Mouse (Mus musculus) naive thymus-derived CD4-positive, alpha-beta T cell, adult 5 months (primary cell): ENCODE data around the gene Med19. TPM values are rescaled to one million over a fixed set of nuclear protein-coding genes. Genes with fewer than 3 reads are reported as not detected.

ENCODE experiments used
- polyA plus RNA-seq: library from polyadenylated mRNA; unstranded; fragments of 100-300 nt; shearing (Covaris generic); gene quantifications from one replicate; pipeline ENCODE4 v1.2.1, GENCODE M21; 2017

The Med19 gene
- polyA plus RNA-seq, result 16.4 TPM

GRCm38 (mm10) chr2:84677968-84678880 is at the start of gene Med19, which contains the start of gene Gm28635:
Med19 (plus strand) TSS chr2:84678402.
Gm28635 (minus strand) TSS chr2:84678041.

DNA sequence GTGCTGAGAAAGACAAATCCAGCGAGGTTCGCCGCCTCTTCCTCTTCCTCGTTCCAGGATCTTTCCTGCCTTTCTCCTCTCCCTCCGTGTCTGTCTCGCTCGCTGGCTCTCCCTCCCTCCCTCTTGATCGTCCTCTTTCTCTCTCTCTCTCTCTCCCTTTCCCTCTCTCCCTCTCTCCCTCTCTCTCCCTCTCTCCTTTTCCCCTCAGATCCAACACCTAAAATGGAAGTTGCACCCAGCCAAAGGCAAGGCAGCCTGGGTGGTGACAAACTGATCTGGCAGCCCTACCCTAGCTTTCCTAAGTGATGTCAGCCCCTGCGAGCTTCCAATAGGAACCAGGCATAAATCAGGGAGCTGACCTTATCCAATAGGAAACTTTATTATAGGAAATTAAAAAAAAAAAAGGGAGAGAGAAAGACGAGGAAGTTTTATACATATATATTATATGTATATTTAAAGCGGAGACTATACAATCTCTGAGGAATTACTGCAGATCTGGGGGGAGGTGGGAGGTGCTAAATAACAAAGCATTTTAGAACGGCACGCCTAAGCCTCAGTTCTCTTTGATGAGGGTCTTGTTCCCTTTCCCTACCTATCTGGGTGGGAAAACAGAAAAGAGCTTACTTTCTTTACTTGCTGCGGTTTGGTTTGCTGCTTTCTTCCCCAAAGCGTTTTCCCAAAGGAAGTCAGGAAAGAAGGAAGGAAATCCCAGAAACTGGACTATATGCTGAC is 27.6 kb upstream of the Med19 start, which contains the start of gene Ctnnd1:
Gene Ctnnd1 (minus strand): TSS at position 302 of the 732 bp plus-strand sequence.

DNA sequence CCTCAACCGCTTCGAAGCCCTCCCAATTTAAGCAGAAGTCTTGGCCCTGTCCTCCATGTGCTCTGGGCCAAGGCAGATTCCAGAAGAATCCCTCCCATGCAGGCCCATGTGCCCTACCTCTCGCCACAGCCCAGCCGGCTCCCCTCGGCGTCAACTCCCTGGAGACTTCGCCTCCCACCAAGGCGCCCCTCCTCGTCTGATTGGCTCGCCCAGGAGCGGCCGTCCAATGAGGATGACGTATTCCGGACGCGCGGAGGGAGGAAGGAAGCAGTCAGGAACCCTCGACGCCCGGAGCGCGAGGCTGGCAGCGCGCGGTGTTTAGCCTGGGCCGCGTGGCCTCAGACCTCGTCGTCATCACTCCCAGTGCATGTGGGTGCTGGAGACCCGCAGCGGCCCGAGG is 19.4 kb upstream of the Med19 start, which contains the start of gene Btbd18:
Gene Btbd18 (plus strand): TSS at position 274 of the 400 bp plus-strand sequence.

DNA sequence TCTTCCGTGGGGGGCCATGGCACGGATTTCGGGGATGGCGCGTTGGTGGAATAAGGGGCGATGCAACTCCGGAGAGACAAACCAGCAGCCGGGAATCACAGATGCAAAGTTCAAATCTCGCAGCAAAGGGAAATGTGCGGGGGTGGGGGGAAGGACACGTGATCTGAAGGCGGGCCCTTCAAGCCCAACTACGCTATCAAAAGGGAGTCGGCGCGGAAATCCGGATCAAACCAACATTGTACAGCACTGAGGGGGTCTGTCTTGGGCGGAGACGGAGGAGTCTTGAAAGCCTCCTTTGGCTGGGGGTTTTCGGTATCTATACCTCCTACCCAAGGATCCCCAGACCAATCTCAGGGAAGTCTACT is 7.7 kb upstream of the Med19 start, which contains the start of gene Selenoh:
Gene Selenoh (minus strand): TSS at position 202 of the 365 bp plus-strand sequence.

GRCm38 (mm10) chr2:84679016-84679415 is 814 bp downstream of the Med19 start, which contains the start of gene Tmx2:
Tmx2 (minus strand) TSS chr2:84679140.

DNA sequence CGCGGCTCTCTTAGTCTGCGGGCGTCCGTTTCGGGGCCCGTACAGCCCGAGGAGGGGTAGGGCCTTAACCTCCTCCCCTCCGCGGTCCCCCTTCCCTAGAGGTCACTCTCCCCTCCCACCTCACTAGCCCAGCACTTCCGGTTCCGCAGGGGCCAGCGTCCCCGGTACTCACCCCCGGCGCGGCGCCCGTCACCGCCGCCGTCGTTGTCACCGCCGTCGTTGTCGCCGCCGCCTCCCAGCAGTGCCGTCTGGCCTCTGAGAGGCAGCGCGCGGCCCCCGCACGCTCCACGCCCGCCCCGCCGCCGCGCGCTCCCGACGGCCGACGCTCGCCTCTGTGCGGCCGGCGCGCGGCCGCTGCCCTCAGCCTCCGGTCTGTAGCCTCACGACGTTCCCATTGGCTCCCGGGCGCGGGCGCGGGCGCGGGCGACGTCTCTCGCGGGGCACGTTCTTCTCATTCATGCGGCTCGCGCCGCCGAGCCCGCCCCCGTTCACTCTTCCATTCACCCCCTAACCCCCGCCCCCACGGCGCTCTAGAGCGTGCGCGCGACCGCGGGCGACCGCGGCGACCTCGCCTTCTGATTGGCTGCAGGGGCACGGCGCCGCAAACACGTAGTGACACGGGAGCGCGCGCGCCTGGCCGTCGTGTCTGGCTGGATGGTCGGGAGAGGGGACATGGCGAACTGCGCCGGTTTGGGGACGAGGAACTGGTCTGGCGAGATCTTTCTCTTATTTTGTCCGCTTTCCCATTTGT is 36.8 kb downstream of the Med19 start, which contains the start of gene Zdhhc5:
Gene Zdhhc5 (minus strand): TSS at position 370 of the 751 bp plus-strand sequence.

DNA sequence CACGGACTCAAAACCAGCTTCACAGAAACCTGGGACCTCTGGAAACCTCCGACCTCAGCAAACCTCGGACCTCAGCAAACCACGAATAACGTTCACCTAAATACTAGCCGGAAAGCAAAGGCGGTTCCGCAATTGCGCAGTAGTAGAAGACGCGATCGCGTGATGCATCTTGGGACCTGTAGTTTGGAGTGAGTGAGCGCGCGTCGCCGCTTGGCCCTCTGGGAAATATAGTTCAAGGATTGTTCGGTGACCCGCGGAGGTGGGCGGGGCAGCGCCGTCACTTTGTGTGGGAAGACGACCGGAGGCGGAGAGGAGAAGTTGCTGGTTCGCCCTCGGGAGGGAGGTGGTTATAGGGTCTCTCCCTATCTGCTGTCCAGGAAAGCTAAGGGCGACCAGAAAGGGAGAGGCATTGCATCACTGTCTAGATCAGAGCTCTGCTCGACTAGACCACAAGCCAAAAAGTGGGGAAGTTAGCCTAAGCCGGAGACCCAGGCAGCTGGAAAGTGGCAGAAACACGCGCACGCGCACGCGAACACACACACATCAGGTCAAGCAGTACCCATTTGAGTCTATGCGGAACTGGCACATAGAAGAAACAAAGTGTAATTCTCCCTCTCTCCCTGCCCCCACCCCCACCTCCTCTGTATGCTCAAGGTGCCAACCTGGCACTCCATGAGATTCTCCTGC is 49.1 kb downstream of the Med19 start, which contains the start of gene Clp1:
Gene Clp1 (minus strand): TSS at position 179 of the 687 bp plus-strand sequence.

GRCm38 (mm10) chr2:84733579-84734300 is 55.5 kb downstream of the Med19 start, which contains the start of gene Ypel4:
Ypel4 (plus strand) TSS chr2:84734058.

Other genes with a start within 250 kb of the Med19 start
- gene Tfpi, start 201.6 kb upstream of the Med19 start, polyA plus RNA-seq, result 2.6 TPM
- not detected for gene Ctnnd1, start 27.6 kb upstream of the Med19 start, polyA plus RNA-seq
- gene Btbd18, start 19.3 kb upstream of the Med19 start, polyA plus RNA-seq, result 0.19 TPM
- 48.7 TPM for gene Selenoh, start 7.6 kb upstream of the Med19 start, polyA plus RNA-seq
- gene Gm28635, start 361 bp upstream of the Med19 start, polyA plus RNA-seq, result not detected
- 57.6 TPM for gene Tmx2, start 738 bp downstream of the Med19 start, polyA plus RNA-seq
- 49.6 TPM for gene Zdhhc5, start 36.8 kb downstream of the Med19 start, polyA plus RNA-seq
- gene Clp1, start 48.9 kb downstream of the Med19 start, polyA plus RNA-seq, result 74.1 TPM
- gene Ypel4, start 55.7 kb downstream of the Med19 start, polyA plus RNA-seq, result 0.77 TPM
- gene Gm19426, start 65.3 kb downstream of the Med19 start, polyA plus RNA-seq, result not detected
- not detected for gene Serping1, start 97.0 kb downstream of the Med19 start, polyA plus RNA-seq
- gene Ube2l6, start 120.4 kb downstream of the Med19 start, polyA plus RNA-seq, result 0.73 TPM
- not detected for gene Smtnl1, start 144.2 kb downstream of the Med19 start, polyA plus RNA-seq
- 20.9 TPM for gene Timm10, start 148.6 kb downstream of the Med19 start, polyA plus RNA-seq
- gene Slc43a1, start 160.4 kb downstream of the Med19 start, polyA plus RNA-seq, result not detected
- not detected for gene Rtn4rl2, start 208.3 kb downstream of the Med19 start, polyA plus RNA-seq